Comparison of ENCODE assay signal across 8 mouse cellular contexts in genomic region chr13:78163087-78163958, GRCm38 (mm10). TPM values are rescaled to one million over a fixed set of nuclear protein-coding genes. Genes with fewer than 3 reads are reported as not detected.
DNase-seq lines count a peak whose midpoint lies in the region; ATAC-seq and TF ChIP-seq lines count a peak whose summit lies in the region.

No protein-coding gene starts in this region.

- H3K27me3 ChIP-seq in embryonic facial prominence, embryonic 11.5 days (ENCODE audit: control insufficient read depth, insufficient read depth, low read length), result 0 out of 2 replicates have a peak, but pooled peaks cover 5% of the 10 kb centered on the region
- no peaks in the 10 kb centered on the region; the same call in none of the 2 replicates for H3K27me3 ChIP-seq in kidney, adult 2 months (replicated peaks; ENCODE audit: control insufficient read depth, insufficient read depth, low read length)
- peaks cover 52% of the 10 kb centered on the region for H3K27me3 ChIP-seq in limb, embryonic 12.5 days
- H3K27me3 ChIP-seq in midbrain, embryonic 13.5 days, result peaks cover 37% of the 10 kb centered on the region
- no peaks in the 10 kb centered on the region for H3K27me3 ChIP-seq in stomach, embryonic 15.5 days (replicated peaks)

- peak overlapping the region; percentile 62 for H3K4me2 ChIP-seq in embryonic facial prominence, embryonic 11.5 days (ENCODE audit: low read depth, low read length)
- peak overlapping the region; percentile 98 for H3K4me2 ChIP-seq in limb, embryonic 12.5 days
- peak overlapping the region; percentile 82 for H3K4me2 ChIP-seq in midbrain, embryonic 13.5 days (replicated peaks)
- peak overlapping the region; percentile 95 for H3K4me2 ChIP-seq in stomach, embryonic 15.5 days

- peak overlapping the region; percentile 77 for H3K9ac ChIP-seq in embryonic facial prominence, embryonic 11.5 days (replicated peaks; ENCODE audit: low read length)
- peak overlapping the region; percentile 55 for H3K9ac ChIP-seq in limb, embryonic 12.5 days (replicated peaks)
- H3K9ac ChIP-seq in midbrain, embryonic 13.5 days (replicated peaks), result peak overlapping the region; percentile 87
- H3K9ac ChIP-seq in stomach, embryonic 15.5 days, result peak overlapping the region; percentile 57

- no peak for TF ChIP-seq POLR2A in kidney, adult 2 months (IDR thresholded peaks at IDR 0.05; ENCODE audit: low read depth, low read length)

- TF ChIP-seq CTCF in kidney, adult 2 months (conservative IDR thresholded peaks at IDR 0.05; ENCODE audit: insufficient read depth, insufficient read length, low read depth, low read length), result peak; percentile 26; the same call in 1 of the 2 replicates

- no peaks in the 10 kb centered on the region for H3K36me3 ChIP-seq in embryonic facial prominence, embryonic 11.5 days (replicated peaks; ENCODE audit: control insufficient read depth, insufficient read depth, low read depth, low read length)
- H3K36me3 ChIP-seq in kidney, adult 2 months (ENCODE audit: control insufficient read depth, insufficient read depth, low read length), result no peaks in the 10 kb centered on the region
- no peaks in the 10 kb centered on the region for H3K36me3 ChIP-seq in limb, embryonic 12.5 days
- no peaks in the 10 kb centered on the region for H3K36me3 ChIP-seq in midbrain, embryonic 13.5 days
- H3K36me3 ChIP-seq in stomach, embryonic 15.5 days, result no peaks in the 10 kb centered on the region

- peak; percentile 94 for ATAC-seq in embryonic facial prominence, embryonic 11.5 days (replicated peaks; ENCODE audit: insufficient number of reproducible peaks, low FRiP score, low TSS enrichment, low read depth)
- ATAC-seq in limb, embryonic 12.5 days (ENCODE audit: insufficient number of reproducible peaks, insufficient read depth, low FRiP score, low TSS enrichment, low read depth), result peak; percentile 87
- ATAC-seq in midbrain, embryonic 13.5 days, result peak; percentile 88
- peak; percentile 97 for ATAC-seq in stomach, embryonic 15.5 days (ENCODE audit: insufficient read depth, low FRiP score, low read depth)

- DNase-seq in CD4-positive helper T cell, adult 2 months (ENCODE audit: low read depth, low spot score), result peak; percentile 35
- peak; percentile 85 for DNase-seq in adrenal gland, postnatal 10 days
- DNase-seq in embryonic facial prominence, embryonic 11.5 days (ENCODE audit: low spot score), result peak; percentile 88
- DNase-seq in heart, adult 8-10 months (ENCODE audit: low spot score), result peak; percentile 62
- DNase-seq in kidney, adult 2 months, result peak; percentile 69

- no peaks in the 10 kb centered on the region for H3K9me3 ChIP-seq in embryonic facial prominence, embryonic 11.5 days (replicated peaks; ENCODE audit: control insufficient read depth, low read length)
- no peaks in the 10 kb centered on the region for H3K9me3 ChIP-seq in limb, embryonic 12.5 days
- no peaks in the 10 kb centered on the region for H3K9me3 ChIP-seq in midbrain, embryonic 13.5 days
- no peaks in the 10 kb centered on the region for H3K9me3 ChIP-seq in stomach, embryonic 15.5 days

- H3K4me3 ChIP-seq in embryonic facial prominence, embryonic 11.5 days (ENCODE audit: low read depth, low read length), result peak overlapping the region; percentile 54
- peak overlapping the region; percentile 61 for H3K4me3 ChIP-seq in kidney, adult 2 months (ENCODE audit: insufficient read depth, low read depth, low read length)
- peak overlapping the region; percentile 61 for H3K4me3 ChIP-seq in limb, embryonic 12.5 days (replicated peaks)
- H3K4me3 ChIP-seq in midbrain, embryonic 13.5 days (replicated peaks), result peak overlapping the region; percentile 66
- peak overlapping the region; percentile 63 for H3K4me3 ChIP-seq in stomach, embryonic 15.5 days (replicated peaks)

- H3K4me1 ChIP-seq in embryonic facial prominence, embryonic 11.5 days (ENCODE audit: control insufficient read depth, insufficient read depth, low read length), result no peaks in the 10 kb centered on the region
- no peaks in the 10 kb centered on the region for H3K4me1 ChIP-seq in kidney, adult 2 months (ENCODE audit: control insufficient read depth, insufficient read depth, low read length)
- 0 out of 2 replicates have a peak, but pooled peaks cover 4% of the 10 kb centered on the region for H3K4me1 ChIP-seq in limb, embryonic 12.5 days (replicated peaks)
- H3K4me1 ChIP-seq in midbrain, embryonic 13.5 days (replicated peaks), result peaks cover 29% of the 10 kb centered on the region
- no peaks in the 10 kb centered on the region for H3K4me1 ChIP-seq in stomach, embryonic 15.5 days

- peak overlapping the region; percentile 83 for H3K27ac ChIP-seq in embryonic facial prominence, embryonic 11.5 days (replicated peaks; ENCODE audit: low read depth, low read length)
- no peak overlapping the region for H3K27ac ChIP-seq in kidney, adult 2 months (ENCODE audit: insufficient read depth, low read depth, low read length)
- H3K27ac ChIP-seq in limb, embryonic 12.5 days, result no peak overlapping the region
- peak overlapping the region; percentile 98 for H3K27ac ChIP-seq in midbrain, embryonic 13.5 days
- peak overlapping the region; percentile 40 for H3K27ac ChIP-seq in stomach, embryonic 15.5 days

- under 1% methylated on average over 84 of the region's 86 CpGs for WGBS in embryonic facial prominence, embryonic 11.5 days
- 1% methylated on average over 85 of the region's 86 CpGs for WGBS in kidney, adult 2 months
- WGBS in limb, embryonic 12.5 days, result under 1% methylated on average over 80 of the region's 86 CpGs
- under 1% methylated on average over 85 of the region's 86 CpGs for WGBS in midbrain, embryonic 13.5 days
- under 1% methylated on average over 84 of the region's 86 CpGs for WGBS in stomach, embryonic 15.5 days

RNA-seq across cellular contexts. Expression of gene Nr2f1, which starts 36.2 kb away (rescaled TPM):
- total RNA-seq in adrenal gland, postnatal 10 days (2021), result 10 to 100 TPM; 15.0 to 18.4 TPM
- 56.1 and 57.3 TPM in 2 replicates for polyA plus RNA-seq in embryonic facial prominence, embryonic 11.5 days (2014; fragmentation: Nextera tagmentation; extraction: Ambion mirVana)
- total RNA-seq in heart, adult 8-10 months (2022), result 1 to 10 TPM; 1.5 to 4.4 (median 4.0) TPM
- 5.6 and 7.5 TPM in 2 replicates for polyA plus RNA-seq in kidney, adult 2 months (2012; rRNA removed)
- polyA plus RNA-seq in limb, embryonic 12.5 days (2016; fragmentation: Nextera tagmentation; extraction: Ambion mirVana), result 5.7 and 6.6 TPM in 2 replicates
- 76.9 and 83.2 TPM in 2 replicates for polyA plus RNA-seq in midbrain, embryonic 13.5 days (2015; fragmentation: Nextera tagmentation; extraction: Ambion mirVana)
- 11.6 and 11.7 TPM in 2 replicates for polyA plus RNA-seq in stomach, embryonic 15.5 days (2015; fragmentation: Nextera tagmentation; extraction: Ambion mirVana)

Comparison
In these comparisons a context has a peak if more than half of its experiments do, and no peak if none do; other contexts are left out.
1. DNase-seq: peak in every context shown above with its lines; median percentile 88 in embryonic facial prominence, embryonic 11.5 days; 85 in adrenal gland, postnatal 10 days; 69 in kidney, adult 2 months; 62 in heart, adult 8-10 months; 35 in CD4-positive helper T cell, adult 2 months.
2. H3K27ac ChIP-seq: peak in embryonic facial prominence, embryonic 11.5 days (single experiment), midbrain, embryonic 13.5 days (single experiment) and stomach, embryonic 15.5 days (single experiment); none in kidney, adult 2 months (single experiment) and limb, embryonic 12.5 days (single experiment).
3. Peak in every context shown above with its lines, with median percentiles within 50 percentile points of each other: ATAC-seq, H3K4me2 ChIP-seq, H3K4me3 ChIP-seq and H3K9ac ChIP-seq.